Mouse (Mus musculus) C2C12 (cell line): ENCODE results near the gene Gm44973.

Source experiments
- CTCF ChIP-seq: IDR thresholded peaks from one replicate; pipeline ENCODE4 v1.5.1; 2011; ENCODE audit not compliant: control insufficient read depth, insufficient read depth, insufficient read length
- USF1 ChIP-seq: IDR thresholded peaks from one replicate; pipeline ENCODE4 v1.6.1; 2011; ENCODE audit warnings: low read depth, mild to moderate bottlenecking, control low read depth, moderate library complexity

GRCm38 (mm10) chr7:5052931-5053343 lies 37.6 kb downstream of the Gm44973 start:
- TF ChIP-seq CTCF, result no peak
- TF ChIP-seq USF1, result no peak
